Mouse (Mus musculus) midbrain, postnatal 0 days (tissue): ENCODE results near the gene Nlrp6. TPM values are rescaled to one million over a fixed set of nuclear protein-coding genes. Genes with fewer than 3 reads are reported as not detected.

ENCODE experiments used
- ATAC-seq: fragments of 200-750 bp; cut with Nextera tagmentation; 2 replicates; pipeline ENCODE4 v1.8.0; 2017; ENCODE audit warnings: moderate number of reproducible peaks, mild to moderate bottlenecking, moderate TSS enrichment, moderate library complexity; ENCODE audit not compliant: low FRiP score
- DNase-seq: peaks from one replicate; pipeline ENCODE4 v3.0.0-alpha.2; 2015; ENCODE audit warnings: low spot score
- H3K27ac ChIP-seq: fragments of 300-500 bp; sonication (generic); 2 replicates; pipeline ENCODE4 v1.5.1; 2014; ENCODE audit warnings: low read depth, mild to moderate bottlenecking, low read length, mixed read lengths
- H3K27me3 ChIP-seq: fragments of 300-500 bp; sonication (generic); 2 replicates; pipeline ENCODE4 v1.6.1; 2014; ENCODE audit warnings: low read length, control low read depth, mixed read lengths; ENCODE audit not compliant: insufficient read depth
- H3K36me3 ChIP-seq: fragments of 300-500 bp; sonication (generic); 2 replicates; pipeline ENCODE4 v1.6.1; 2014; ENCODE audit warnings: low read length, control low read depth, mixed read lengths; ENCODE audit not compliant: insufficient read depth
- H3K4me1 ChIP-seq: fragments of 300-500 bp; sonication (generic); 2 replicates; pipeline ENCODE4 v1.6.1; 2014; ENCODE audit warnings: mild to moderate bottlenecking, control low read depth, antibody characterized with exemption, low read length, mixed read lengths; ENCODE audit not compliant: insufficient read depth
- H3K4me2 ChIP-seq: fragments of 300-500 bp; sonication (generic); 2 replicates; pipeline ENCODE4 v1.6.1; 2014; ENCODE audit warnings: low read depth, mild to moderate bottlenecking, low read length, mixed read lengths; ENCODE audit not compliant: poor library complexity, severe bottlenecking
- H3K4me3 ChIP-seq: fragments of 300-500 bp; sonication (generic); 2 replicates; pipeline ENCODE4 v1.5.1; 2014; ENCODE audit warnings: low read depth, mild to moderate bottlenecking, low read length, moderate library complexity
- H3K9ac ChIP-seq: fragments of 300-500 bp; sonication (generic); replicated peaks from 2 replicates; pipeline ENCODE4 v1.6.1; 2014; ENCODE audit warnings: mild to moderate bottlenecking, low read length, moderate library complexity, mixed read lengths; ENCODE audit not compliant: poor library complexity, severe bottlenecking
- H3K9me3 ChIP-seq: fragments of 300-500 bp; sonication (generic); 2 replicates; pipeline ENCODE4 v1.6.1; 2016; ENCODE audit warnings: low read length, control low read depth
- CTCF ChIP-seq: IDR thresholded peaks from 2 replicates; pipeline ENCODE4 v1.5.1; 2016; ENCODE audit warnings: antibody characterized with exemption, mild to moderate bottlenecking
- WGBS: fragments of 180-500 bp; shearing (Covaris S2); extraction: QIAGEN DNeasy Blood & Tissue Kit; methylation state at CpG from one replicate; pipeline ENCODE4 v1.1.7; 2014; 5-methylcytosine and 5-hydroxymethylcytosine counted together
- polyA plus RNA-seq: library from polyadenylated mRNA; unstranded; fragments of >200 nt; fragmentation: Nextera tagmentation; extraction: Ambion mirVana; gene quantifications from 2 replicates; pipeline ENCODE4 v1.2.1, GENCODE M21; 2015
- total RNA-seq: library from RNA; depleted of rRNA; stranded (reverse); fragments of >200 nt; gene quantifications from 2 replicates; pipeline ENCODE4 v1.2.3, GENCODE M21; 2014; rRNA removed

Gene Nlrp6
- total RNA-seq (0.24 and 0.82 TPM in 2 replicates), polyA plus RNA-seq (0.90 and 0.99 TPM in 2 replicates)

GRCm38 (mm10) chr7:140920418-140921029 is at the start of gene Nlrp6:
Nlrp6 (plus strand) TSS chr7:140920902.
- Histone ChIP-seq H3K4me1 (peaks cover 9% of the 10 kb centered on the region; the same call in 1 of the 2 replicates), H3K9me3 (no peaks in the 10 kb centered on the region), H3K27ac (no peak within 1 kb of the TSS), H3K36me3 (no peaks in the 10 kb centered on the region), H3K4me2 (no peak within 1 kb of the TSS), H3K4me3 (no peak within 1 kb of the TSS; the same call in 1 of the 2 replicates), H3K9ac (no peak within 1 kb of the TSS), H3K27me3 (peaks cover 60% of the 10 kb centered on the region)
- 82% methylated on average over 8 of the region's 8 CpGs for whole genome bisulfite sequencing
- DNase-seq = no peak
- no peak for TF ChIP-seq CTCF
- no peak for ATAC-seq

- TF ChIP-seq CTCF = no peak
- H3K9ac ChIP-seq = no peak overlapping the region; the same call in 1 of the 2 replicates
- no peaks in the 10 kb centered on the region for H3K9me3 ChIP-seq
- 83% methylated on average over 4 of the region's 4 CpGs for WGBS
- H3K4me3 ChIP-seq = no peak overlapping the region
- peaks cover 32% of the 10 kb centered on the region for H3K36me3 ChIP-seq
- H3K27me3 ChIP-seq = no peaks in the 10 kb centered on the region
- no peak overlapping the region for H3K4me2 ChIP-seq
- ATAC-seq (no peak), DNase-seq (no peak)
- no peaks in the 10 kb centered on the region for H3K4me1 ChIP-seq
- H3K27ac ChIP-seq = no peak overlapping the region
Observed at GRCm38 (mm10) chr7:140874224-140874623, 46.5 kb upstream of the Nlrp6 start.

DNA sequence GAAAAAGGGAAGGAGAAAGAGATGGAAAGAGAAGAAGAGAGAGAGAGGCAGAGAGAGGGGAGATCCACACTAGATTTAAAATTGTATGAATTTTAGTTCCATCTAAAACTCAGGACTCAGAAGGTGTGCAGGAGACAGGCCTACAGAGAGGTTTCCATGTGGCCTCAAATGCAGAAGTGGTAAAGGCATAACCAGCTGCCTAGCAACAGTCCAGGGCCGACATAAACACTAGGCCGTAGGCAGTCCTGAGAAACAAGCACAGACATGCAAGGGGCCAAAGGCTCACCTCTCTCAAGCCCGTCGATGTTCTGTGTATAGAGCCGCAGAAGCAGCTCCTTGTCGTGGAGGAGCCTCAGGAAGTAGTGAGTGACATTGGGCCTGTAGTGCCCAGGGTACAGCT is 43.3 kb upstream of the Nlrp6 start:
- DNase-seq = no peak
- no peaks in the 10 kb centered on the region for H3K4me1 ChIP-seq
- no peak for TF ChIP-seq CTCF
- H3K36me3 ChIP-seq = peaks cover 30% of the 10 kb centered on the region
- H3K27ac ChIP-seq = no peak overlapping the region
- H3K9me3 ChIP-seq = no peaks in the 10 kb centered on the region
- no peak overlapping the region for H3K4me3 ChIP-seq
- ATAC-seq = no peak
- 92% methylated on average over 6 of the region's 6 CpGs for WGBS
- no peak overlapping the region for H3K4me2 ChIP-seq
- H3K9ac ChIP-seq = no peak overlapping the region
- H3K27me3 ChIP-seq = no peaks in the 10 kb centered on the region

DNA sequence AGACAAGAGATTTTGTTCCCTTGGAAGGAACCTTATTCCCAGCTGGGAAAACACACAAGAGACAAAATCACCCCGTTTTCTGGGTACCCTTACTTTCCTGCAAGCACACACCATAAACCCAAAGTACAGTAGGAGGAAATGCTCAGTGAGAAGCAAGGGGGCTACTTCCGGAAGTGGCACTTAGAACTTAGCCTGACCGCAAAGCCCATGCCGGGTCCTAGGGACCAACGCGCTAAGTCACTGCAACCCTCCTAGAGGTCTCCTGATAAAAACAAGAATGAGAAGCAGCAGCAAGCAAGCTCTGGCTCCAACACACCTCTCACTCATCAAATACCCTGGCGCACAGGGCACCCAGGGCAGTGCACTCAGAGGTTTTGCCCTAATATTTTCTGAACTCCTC is 41.3 kb upstream of the Nlrp6 start:
- no peaks in the 10 kb centered on the region for H3K27me3 ChIP-seq
- H3K4me1 ChIP-seq = 0 out of 2 replicates have a peak, but pooled peaks cover 4% of the 10 kb centered on the region
- no peak for TF ChIP-seq CTCF
- H3K4me3 ChIP-seq = no peak overlapping the region
- H3K27ac ChIP-seq = no peak overlapping the region
- WGBS = 91% methylated on average over 7 of the region's 7 CpGs
- DNase-seq = no peak
- H3K9me3 ChIP-seq = no peaks in the 10 kb centered on the region
- no peak overlapping the region for H3K4me2 ChIP-seq
- no peak for ATAC-seq
- H3K9ac ChIP-seq = no peak overlapping the region
- peaks cover 23% of the 10 kb centered on the region for H3K36me3 ChIP-seq

GRCm38 (mm10) chr7:140880419-140880818 is 40.3 kb upstream of the Nlrp6 start:
- 83% methylated on average over 3 of the region's 3 CpGs for WGBS
- TF ChIP-seq CTCF = no peak
- H3K4me2 ChIP-seq = no peak overlapping the region
- DNase-seq (no peak), ATAC-seq (no peak)
- no peaks in the 10 kb centered on the region for H3K27me3 ChIP-seq
- 0 out of 2 replicates have a peak, but pooled peaks cover 4% of the 10 kb centered on the region for H3K4me1 ChIP-seq
- H3K27ac ChIP-seq = no peak overlapping the region
- H3K4me3 ChIP-seq = no peak overlapping the region
- H3K9ac ChIP-seq = no peak overlapping the region
- no peaks in the 10 kb centered on the region for H3K9me3 ChIP-seq
- H3K36me3 ChIP-seq = peaks cover 15% of the 10 kb centered on the region

DNA sequence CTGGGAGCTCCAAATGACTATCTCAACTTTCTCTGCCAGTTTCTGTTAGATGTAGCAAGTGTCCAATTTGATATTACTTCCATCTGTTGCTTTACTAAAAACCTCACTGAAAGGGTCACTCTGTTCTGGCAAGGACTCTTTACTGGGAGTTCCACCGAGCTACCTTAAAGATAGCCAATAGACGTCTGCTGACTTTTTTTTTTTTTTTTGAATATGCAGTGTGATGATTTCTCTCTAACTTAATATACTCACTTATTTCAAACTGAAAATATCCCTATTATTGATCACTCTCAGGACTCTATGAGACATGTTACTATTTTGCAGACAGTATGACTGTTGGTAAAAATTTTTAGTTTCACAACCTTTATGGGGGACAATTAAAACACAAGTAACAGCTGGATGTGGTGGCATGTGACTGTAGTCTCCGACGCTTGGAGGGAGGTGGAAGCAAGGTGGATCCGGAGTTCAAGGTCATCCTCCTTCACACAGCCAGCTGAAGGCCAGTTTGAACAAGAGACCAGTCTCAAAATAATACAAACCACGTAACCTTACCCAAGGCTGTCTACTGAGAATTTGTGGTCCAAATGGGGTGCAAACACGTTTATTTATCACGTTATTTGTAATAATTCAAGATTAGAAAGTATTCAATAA is 39.7 kb upstream of the Nlrp6 start:
- WGBS = 22% methylated on average over 8 of the region's 8 CpGs
- Histone ChIP-seq H3K9me3 (no peaks in the 10 kb centered on the region), H3K4me1 (0 out of 2 replicates have a peak, but pooled peaks cover 4% of the 10 kb centered on the region), H3K4me3 (peak overlapping the region; percentile 81), H3K36me3 (0 out of 2 replicates have a peak, but pooled peaks cover 13% of the 10 kb centered on the region), H3K9ac (peak overlapping the region; percentile 94), H3K4me2 (peak overlapping the region; percentile 74), H3K27me3 (no peaks in the 10 kb centered on the region), H3K27ac (peak overlapping the region; percentile 89; the same call in 1 of the 2 replicates)
- no peak for DNase-seq
- no peak for ATAC-seq
- TF ChIP-seq CTCF = no peak
